Mouse (Mus musculus): ENCODE measurements at regions not wholly inside any gene's neighbourhood (a gene's known extent, or its start where the extent isn't known, plus 50 kb on each side); places are given as distances from the start of the nearest gene placed in this dataset.

- no peak for DNase-seq
Measured at GRCm38 (mm10) chr19:53442756-53443654, 52.6 kb upstream of the Smndc1 start.

DNA sequence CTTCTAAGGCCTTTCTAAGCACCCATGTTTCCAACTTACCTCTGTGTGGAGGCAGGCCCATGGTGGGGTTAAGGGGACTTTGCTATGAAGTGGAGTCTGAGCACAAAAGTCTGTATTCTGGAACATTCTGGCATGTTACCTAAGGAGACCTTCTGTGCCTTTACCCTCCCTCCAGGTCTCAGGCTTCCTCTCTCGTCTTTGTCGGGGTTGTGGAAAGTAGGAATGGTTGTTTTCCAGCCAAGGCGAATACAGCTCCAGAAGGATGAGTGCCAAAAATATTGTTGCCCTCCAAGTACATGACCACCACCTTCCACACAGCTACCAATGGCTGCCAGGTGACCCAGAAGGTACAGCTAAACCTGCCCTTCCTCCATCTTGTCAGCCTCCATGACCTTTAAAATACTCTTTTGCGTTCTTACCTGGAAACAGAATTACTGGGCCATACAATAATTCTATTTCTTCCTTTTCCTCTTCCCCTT lies 51.8 kb upstream of the Smndc1 start:
- DNase-seq: no peak

- DNase-seq: no peak
Measured at GRCm38 (mm10) chr19:53441449-53442131, 51.2 kb upstream of the Smndc1 start.

DNA sequence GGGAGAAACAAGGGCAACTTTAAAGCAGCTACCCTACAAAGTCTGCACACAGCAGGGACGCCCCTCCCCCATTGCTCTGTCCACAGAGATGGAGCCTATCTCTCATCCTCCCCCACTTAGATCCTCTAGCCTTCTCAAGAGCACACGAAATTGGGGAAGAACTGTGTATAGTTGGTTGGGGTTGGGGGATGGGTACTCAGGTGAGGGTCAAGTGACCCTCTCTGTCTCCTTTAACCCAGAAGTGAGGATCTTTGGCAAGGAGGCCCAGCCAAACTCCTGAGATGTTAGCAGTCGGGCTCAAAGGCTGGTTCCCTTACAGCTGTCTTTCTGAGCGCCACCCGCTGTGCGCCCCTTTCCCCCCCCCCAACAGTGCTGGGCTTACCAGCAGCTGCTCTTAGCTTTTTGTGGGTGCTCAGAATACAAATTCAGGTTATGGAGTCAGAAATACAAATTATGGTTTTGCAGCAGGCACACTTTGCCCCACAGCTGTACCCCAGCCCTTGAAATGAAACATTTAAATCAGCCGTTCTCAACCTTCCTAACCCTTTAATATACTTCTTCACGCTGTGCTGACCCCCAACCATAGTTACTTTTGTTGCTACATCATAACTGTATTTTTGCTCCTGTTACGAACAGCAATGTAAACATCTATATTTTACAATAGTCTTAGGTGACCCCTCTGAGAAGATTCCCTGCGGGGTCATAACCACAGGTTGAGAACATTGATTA lies 50.1 kb upstream of the Smndc1 start:
- DNase-seq: no peak
